Mouse (Mus musculus): ENCODE data around the gene Ccdc175.

Ccdc175 gene

DNA sequence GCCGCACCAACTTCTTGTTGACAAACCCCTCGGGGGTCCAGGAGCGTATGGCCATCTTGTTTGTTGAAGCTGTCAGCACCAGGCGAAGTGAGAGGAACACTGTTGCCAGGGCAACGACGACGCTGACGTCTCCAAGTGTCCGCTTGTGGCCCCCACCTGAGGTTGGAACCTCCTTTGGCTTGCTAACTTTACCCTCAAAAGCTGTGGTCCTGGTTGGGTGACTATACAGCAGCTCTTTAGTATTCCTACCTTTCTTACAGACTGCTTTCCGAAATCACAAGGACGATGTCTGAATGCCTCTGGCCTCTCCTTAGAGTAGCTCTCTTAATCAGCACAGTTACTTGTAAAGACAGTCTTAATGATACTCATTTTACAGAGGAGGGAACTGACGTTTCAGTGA lies at the start of gene Ccdc175:
Ccdc175 (minus strand) TSS at position 101 of the 400 bp plus-strand sequence.
- no peak for DNase-seq (ENCODE audit: low spot score in 2 of 2)

DNA sequence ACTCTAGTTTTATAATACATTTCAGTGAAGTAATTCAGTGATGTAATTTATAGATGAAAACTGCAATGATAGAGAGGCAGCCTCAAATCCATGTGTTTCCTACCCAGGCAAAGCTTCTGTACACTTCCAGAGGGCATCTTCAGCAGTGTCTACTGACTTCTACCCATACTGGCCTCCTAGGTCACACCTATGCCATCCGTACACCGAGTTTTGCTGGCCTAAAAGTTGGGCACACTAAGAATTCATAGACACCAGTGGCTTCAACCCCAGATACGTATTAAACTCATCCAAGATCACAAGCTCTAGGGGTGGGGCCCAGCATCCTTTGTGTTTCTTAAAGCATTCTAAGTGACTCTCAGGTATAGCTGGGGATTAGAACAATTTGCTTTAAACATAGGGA lies 49.3 kb upstream of the Ccdc175 start:
- DNase-seq (ENCODE audit: low spot score in 2 of 2), result no peak

- DNase-seq (ENCODE audit: low spot score in 2 of 2), result no peak
Observed at GRCm38 (mm10) chr12:72232826-72233790, 48.3 kb upstream of the Ccdc175 start.

DNA sequence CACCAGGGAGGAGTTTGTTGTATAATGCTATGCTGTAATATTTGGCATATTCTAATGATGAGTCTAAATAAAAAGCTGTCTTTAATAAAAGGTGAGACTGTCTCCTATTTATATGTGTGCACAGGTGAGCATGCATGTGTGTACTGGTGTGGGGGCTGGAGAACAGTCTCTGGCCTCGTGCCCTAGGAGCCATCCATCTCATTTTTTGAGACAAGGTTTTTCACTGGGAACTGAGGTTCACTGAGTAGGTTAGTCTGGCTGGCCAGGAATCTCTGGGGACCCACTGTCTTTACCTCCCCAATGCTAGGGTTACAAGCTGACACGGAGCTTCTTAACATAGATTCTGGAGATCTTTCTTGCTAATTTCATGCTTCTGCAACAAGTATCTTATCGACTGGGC lies 47.3 kb upstream of the Ccdc175 start:
- DNase-seq (ENCODE audit: low spot score in 2 of 2), result no peak

GRCm38 (mm10) chr12:72229451-72230196 lies 44.8 kb upstream of the Ccdc175 start:
- DNase-seq (ENCODE audit: low spot score in 2 of 2), result no peak

GRCm38 (mm10) chr12:72227731-72228130 lies 42.9 kb upstream of the Ccdc175 start:
- DNase-seq (ENCODE audit: low spot score in 2 of 2), result no peak

DNA sequence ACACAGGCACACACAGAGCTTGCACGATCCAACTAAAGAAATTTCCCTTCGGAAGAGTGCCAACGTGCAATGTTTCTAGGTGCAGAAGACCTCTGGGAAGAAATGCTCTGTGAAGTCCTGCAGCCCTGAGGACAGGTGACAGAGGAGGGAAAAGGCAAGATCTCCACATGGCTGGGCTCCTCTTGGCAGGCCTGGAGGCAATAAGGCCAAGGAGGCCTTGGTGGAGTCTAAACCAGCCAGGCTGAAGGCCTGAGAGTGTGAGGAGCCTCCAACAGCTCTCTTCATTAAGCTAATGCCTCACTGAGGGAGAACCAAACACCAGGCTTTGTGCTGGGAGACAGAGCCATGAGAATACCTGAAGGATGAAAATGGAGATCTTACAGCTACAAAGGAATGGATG lies 40.5 kb upstream of the Ccdc175 start:
- no peak for DNase-seq (ENCODE audit: low spot score in 2 of 2)

- DNase-seq (ENCODE audit: low spot score in 2 of 2), result no peak
Observed at GRCm38 (mm10) chr12:72223557-72224102, 38.8 kb upstream of the Ccdc175 start.

GRCm38 (mm10) chr12:72213554-72213953 lies 28.7 kb upstream of the Ccdc175 start:
- DNase-seq (ENCODE audit: low spot score in 2 of 2), result no peak

DNA sequence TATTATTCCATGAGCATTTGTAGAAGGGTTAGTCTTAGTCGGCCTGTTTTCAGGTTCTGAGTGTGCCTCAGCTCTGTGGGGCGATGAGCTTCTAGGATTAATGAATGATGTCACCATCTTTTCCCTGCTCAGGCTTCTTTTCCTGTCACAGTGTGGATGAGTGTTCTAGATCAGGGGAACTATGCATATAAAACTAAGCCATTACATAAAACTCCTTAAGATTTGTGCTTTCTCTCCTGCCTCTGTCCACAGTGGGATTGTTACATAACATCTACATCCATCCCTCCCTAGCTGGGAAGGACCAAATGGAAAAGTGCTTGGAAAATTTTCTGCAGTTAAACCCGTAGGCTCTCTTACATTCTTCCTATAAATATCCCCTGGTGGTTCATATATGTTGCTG lies 16.0 kb upstream of the Ccdc175 start:
- peak; percentile 35 to 37 for DNase-seq (ENCODE audit: low spot score in 2 of 2)

DNA sequence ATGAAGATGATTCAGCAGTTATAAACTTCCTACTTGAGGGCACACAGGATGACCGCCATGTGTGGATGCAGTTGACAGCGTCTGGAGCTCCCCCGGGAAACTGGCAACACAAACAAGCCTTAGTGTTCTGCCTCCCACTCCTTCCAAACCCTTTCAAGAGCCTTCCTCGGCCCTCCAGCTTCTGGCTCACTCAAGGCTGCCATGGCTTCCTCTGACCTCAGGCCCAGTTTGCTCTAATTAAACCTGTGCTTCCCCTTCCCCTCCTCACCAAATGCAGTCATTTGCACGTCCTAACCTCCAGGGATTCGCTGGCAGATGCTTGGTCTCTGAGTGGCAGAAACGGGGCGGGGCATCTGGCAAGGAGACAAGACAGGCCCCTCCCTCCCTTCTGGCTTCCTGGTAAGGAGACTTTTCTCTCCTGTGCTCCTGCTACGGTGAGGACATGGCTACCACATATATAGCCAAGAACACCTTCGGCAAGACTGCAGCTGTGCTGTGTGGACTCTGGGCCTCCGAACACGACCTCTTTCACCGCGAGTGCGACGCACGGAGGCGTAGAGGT lies 13.2 kb upstream of the Ccdc175 start:
- DNase-seq (ENCODE audit: low spot score in 2 of 2), result no peak

- no peak for DNase-seq (ENCODE audit: low spot score in 2 of 2)
Observed at GRCm38 (mm10) chr12:72197434-72197833, 12.6 kb upstream of the Ccdc175 start.

- DNase-seq (ENCODE audit: low spot score in 2 of 2), result peak in 1 of 2 experiments; percentile 29
Observed at GRCm38 (mm10) chr12:72179561-72179960, 5.3 kb downstream of the Ccdc175 start.

GRCm38 (mm10) chr12:72178322-72178721 lies 6.5 kb downstream of the Ccdc175 start:
- DNase-seq (ENCODE audit: low spot score in 2 of 2), result no peak

DNA sequence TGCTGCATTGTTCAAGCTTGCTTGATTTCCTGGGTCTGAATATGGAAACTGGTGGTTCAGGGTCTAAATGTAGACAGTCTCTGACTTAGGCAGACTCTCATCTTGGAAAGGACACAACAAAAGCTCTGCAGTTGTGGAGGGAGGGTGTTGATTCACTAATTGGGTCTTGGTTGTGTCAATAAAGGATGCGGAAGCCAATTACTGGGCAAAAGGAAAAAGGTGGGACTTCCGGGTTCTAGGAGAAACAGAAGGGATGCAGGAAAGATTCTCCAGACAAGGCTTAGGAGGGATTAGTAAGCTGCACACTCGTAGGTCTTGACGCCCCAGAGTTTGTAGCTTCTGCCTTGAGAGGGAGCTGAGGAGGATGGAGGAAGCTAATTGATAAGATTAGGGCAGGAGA lies 26.4 kb downstream of the Ccdc175 start:
- DNase-seq (ENCODE audit: low spot score in 2 of 2), result peak; percentile 29 to 35

GRCm38 (mm10) chr12:72150786-72151185 lies 34.0 kb downstream of the Ccdc175 start:
- peak in 1 of 2 experiments; percentile 37 for DNase-seq (ENCODE audit: low spot score in 2 of 2)

GRCm38 (mm10) chr12:72129203-72129602 lies 55.6 kb downstream of the Ccdc175 start:
- DNase-seq (ENCODE audit: low spot score in 2 of 2), result no peak

DNA sequence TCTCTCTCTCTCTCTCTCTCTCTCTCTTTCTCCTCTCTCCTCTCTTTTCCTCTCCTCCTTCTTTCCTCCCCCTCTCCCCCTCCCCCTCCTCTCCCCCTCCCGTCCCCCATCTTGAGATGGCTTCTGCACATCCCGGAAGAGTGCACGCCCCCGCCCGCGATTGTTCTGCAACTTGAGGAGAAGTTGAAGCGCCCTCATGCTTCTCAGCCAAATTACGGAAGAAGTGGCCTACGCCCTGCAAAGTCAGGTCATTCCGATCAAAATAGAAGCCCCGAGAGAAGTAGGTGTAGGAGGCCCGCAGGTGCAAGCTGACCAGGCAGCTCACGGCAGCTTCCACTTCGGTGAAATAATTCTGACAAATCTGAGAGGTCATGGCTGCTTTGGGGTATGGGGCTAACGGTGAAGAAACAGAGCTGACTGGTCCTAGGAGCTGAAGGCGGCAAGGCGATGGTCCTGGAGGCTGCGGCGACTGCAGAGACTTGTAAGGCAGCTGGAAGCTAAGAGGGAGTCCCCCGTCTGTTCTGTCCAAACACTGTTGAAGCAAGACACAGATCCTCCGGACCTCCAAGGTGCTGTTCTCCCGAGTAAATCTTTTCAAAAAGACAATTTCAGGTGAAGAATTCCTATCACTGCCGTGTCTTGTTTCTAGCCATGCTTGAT lies 69.0 kb downstream of the Ccdc175 start:
- DNase-seq (ENCODE audit: low spot score in 2 of 2), result no peak

- DNase-seq (ENCODE audit: low spot score in 2 of 2), result no peak
Observed at GRCm38 (mm10) chr12:72115126-72115525, 69.7 kb downstream of the Ccdc175 start.

DNA sequence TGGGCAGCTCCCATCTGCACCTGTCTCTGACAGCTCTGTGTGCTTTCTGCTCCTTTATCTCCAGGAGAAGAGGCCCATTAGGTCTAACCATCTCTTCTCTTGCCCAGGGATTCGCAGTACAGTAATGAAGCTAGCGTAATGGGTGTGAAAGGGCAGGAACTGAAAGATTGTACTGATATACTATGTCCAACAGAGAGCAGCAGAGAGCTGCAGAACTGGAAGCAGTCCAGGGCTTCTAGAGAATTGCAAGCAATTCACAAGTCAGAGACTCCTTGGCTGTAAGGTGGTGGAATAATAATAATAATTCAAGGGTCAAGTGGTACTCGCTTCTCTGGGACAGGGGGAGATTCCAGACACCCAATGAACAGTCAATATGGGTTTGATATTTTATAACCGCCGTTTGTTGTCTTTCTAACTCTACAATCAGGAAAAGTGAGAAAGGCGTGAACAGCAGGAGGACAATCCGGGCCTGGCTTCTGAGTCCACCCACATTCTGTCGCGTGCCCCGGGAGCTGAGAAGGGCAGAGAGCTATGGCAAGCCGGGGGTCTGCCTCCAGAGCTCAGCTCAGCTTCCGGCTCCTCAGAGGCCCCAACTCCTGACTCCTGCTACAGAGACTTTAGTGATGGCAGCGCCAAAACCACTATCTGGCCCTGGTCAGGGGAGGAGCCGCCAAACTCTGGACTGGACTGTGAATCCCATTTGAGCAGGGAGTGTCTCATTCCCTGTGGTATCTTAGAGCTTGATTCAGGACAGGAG lies 80.1 kb downstream of the Ccdc175 start:
- peak in 1 of 2 experiments; percentile 82 for DNase-seq (ENCODE audit: low spot score in 2 of 2)

- no peak for DNase-seq (ENCODE audit: low spot score in 2 of 2)
Observed at GRCm38 (mm10) chr12:72104027-72104426, 80.8 kb downstream of the Ccdc175 start.
